Mouse (Mus musculus) cerebellum, adult 2 months (tissue): ENCODE data around the gene Txndc11.

Experiments
- CTCF ChIP-seq: fragments of 200-500 bp; IDR thresholded peaks from 2 replicates; pipeline ENCODE4 v1.5.1; 2011; ENCODE audit warnings: low read depth, mild to moderate bottlenecking, control low read depth, low read length, moderate library complexity, borderline replicate concordance; ENCODE audit not compliant: insufficient read depth
- POLR2A ChIP-seq: fragments of 200-500 bp; IDR thresholded peaks from 2 replicates; pipeline ENCODE4 v1.6.1; 2011; ENCODE audit warnings: low read length, control low read depth, borderline replicate concordance; ENCODE audit not compliant: insufficient read depth

DNA sequence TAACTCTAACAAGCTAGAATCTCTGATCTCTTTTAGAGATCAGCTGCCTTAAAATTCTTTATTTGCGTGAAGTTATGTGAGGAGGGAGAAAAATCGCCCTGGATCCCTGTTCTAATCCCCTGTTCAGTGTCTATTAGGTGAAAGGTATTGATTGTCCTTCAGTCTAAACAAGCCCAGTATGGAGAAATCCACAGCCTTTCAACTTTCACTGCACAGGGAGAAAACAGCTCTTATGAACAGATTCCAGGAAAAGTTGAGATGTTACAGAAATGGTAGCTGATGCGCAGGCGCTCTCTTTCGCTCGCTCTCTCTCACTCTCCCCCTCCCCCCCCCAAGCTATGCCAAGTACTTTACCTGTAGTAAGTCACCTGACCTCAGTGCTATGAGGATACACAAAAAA lies 37.2 kb upstream of the Txndc11 start:
- TF ChIP-seq CTCF: no peak
- no peak for TF ChIP-seq POLR2A
